Mouse (Mus musculus): Measurements from ENCODE around the gene Shisa4.

- TF ChIP-seq POLR2A (IDR thresholded peaks at IDR 0.05; ENCODE audit: extremely low read depth, insufficient read depth, low read length) (no peak), CTCF (IDR thresholded peaks at IDR 0.05; ENCODE audit: low read depth, low read length) (peak; percentile 36)
Measured at GRCm38 (mm10) chr1:135368982-135369381, 6.1 kb downstream of the Shisa4 start.
